Mouse (Mus musculus): Measurements from ENCODE around the gene Pou3f1.
A peak's percentile ranks its signal among the peaks of the same experiment; 100 is the strongest.

Gene Pou3f1

DNA sequence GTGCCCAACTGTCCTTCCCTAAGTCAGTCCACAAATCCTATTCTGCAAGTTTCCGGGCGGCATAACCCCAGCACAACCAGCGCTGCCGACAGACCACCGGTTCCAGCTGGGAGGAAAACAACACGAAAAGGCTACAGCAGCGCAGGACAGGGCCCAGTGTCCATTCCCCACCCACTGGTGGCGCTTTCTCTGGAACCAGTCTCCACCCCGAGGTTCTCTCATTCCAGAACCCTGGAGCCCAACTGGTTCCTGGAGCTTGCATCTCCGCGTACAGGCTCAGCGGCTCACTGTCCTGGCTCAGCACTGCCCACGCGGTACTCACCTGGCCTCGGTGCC, at the start of gene Pou3f1:
Pou3f1 (plus strand) TSS at position 290 of the 336 bp plus-strand sequence.
- DNase-seq (ENCODE audit: low read depth, low spot score) = no peak

DNA sequence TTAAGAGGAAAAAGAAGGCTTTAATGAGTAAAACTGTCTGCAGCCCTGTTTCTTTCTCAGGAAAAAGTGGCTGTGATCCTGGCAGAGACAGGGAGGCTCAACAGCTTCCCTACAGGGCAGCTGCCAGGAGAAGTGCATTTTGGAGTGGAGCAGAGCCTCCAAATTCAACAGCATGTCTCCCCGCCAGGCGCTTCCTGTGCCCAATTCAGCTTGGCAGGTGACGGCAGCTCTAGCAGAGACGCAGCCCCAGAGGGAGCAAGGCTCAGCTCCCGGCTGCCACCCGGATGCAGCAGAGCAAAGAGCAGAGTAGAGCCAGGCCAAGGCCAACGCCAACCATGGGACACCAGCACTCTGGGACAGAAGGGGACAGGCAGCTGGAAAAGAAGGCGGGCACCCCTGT, 49.4 kb upstream of the Pou3f1 start:
- no peak for DNase-seq (ENCODE audit: low read depth, low spot score)

DNA sequence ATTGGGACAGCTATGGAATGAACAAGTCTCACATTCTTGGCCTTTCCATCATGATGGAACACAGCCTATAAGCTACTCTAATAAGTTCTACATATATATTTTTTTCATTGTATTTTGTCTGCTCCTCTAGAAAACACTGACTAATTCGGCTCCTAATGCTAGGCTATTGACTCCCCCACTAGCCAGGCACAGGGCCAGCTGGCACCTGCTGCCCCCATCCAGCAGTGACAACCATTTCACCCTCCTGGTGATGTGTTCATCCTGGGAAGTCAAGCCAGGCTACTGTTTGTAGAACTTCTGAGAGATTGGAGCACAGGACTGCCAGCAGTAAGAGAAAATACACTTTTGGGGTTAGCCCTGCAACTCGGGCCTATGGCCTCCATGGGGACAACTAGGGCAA, 46.5 kb upstream of the Pou3f1 start:
- DNase-seq (ENCODE audit: low read depth, low spot score) = no peak

DNA sequence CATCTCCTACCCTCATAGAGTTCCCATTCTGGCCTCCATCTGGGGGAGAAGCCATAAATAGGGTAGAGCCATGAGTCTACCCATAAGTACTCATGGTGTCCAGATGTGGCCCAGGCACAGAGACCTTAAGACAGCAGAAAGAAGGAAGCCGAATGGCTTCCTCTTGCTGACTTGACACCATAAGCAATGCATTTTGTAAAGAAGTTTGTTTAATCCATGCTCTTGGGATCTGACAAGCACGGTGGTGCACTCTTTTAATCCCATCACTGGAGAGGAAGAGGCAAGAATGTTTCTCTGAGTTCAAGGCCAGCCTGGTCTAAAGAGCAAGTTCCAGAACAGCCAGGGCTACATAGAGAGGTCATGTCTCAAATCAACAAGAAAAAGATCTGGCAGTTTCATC, 45.9 kb upstream of the Pou3f1 start, which contains the start of gene 3100002H09Rik:
3100002H09Rik (minus strand) TSS at position 101 of the 400 bp plus-strand sequence.
- DNase-seq (ENCODE audit: low read depth, low spot score) = no peak

DNA sequence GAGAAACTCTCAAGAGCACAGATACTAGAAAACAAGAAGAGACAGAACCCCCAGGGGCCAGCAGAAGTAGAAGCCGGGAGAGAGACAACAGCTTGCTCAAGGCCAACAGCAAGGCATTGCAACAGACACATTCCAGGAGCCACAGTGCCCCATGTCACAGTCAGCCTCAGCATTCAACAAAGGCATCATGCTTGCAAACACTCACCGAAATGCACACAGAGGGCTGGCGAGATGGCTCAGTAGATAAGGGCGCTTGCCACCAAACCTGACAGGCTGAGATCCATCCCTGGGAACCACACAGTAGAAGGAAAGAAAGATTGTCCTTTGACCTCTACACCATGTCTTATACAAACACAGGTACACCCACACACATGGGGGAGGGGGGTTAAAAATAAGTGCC, 44.8 kb upstream of the Pou3f1 start:
- DNase-seq (ENCODE audit: low read depth, low spot score) = no peak

DNA sequence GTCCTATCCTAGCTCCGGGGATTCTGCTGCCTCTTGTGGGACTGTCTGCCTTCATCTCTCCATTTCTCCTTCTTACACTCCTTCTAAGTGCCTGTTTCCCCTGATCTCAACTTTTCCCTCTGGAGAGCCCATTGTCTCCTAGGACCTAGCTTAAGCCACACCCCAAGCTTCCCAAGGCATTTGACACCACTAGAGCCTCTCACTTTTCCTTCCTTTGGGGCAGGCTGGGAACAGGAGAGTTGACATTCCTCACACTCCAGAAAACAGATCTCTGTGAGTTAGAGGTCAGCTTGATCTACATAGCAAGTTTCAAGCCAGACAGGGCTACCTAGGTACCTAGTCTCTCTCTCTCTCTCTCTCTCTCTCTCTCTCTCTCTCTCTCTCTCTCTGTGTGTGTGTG, 42.4 kb upstream of the Pou3f1 start:
- no peak for DNase-seq (ENCODE audit: low read depth, low spot score)

DNA sequence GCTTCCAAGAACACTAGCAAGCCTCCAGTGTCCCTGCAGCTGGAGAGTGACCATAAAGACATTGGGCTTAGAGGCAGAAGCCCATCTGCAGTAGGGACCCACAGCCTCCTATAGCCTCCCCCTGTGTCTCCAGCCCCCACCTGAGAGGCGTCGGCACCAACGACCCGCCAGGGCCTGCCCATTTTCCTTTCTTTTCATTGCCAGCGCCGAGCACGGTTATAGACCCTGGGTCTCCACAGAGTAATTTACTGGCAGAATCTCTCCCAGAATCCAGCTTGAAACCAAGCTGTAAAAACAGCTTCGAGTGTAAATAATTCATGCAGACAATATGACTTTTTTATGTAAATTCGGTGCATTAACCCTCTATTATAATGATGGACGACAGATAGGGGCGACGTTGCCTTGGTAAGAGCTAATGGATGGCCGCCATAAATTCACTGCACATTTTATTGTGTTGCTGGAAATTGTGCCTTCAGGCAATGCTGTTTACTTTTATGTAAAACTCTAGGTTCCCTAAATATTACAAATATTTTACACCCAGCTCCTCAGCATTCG, 41.1 kb upstream of the Pou3f1 start:
- no peak for DNase-seq (ENCODE audit: low read depth, low spot score)

DNA sequence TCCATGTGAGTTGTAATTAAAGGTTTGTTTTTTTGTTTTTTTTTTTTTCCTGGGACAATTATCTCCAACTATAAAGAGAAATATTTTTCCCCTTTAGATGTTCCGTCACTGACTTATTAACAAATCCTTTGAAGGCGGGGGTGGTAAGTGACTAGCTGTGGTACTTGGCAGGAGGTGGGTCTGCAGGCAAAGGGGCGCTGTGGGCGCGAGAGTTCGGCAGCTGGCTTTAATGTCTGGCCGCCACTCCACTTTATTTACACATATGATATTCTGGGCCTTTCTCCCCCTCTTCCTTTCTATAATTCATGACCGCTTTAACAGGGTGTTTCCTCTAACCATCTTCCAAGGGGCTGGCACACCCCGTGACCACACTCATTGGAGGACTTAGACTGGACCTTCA, 40.6 kb upstream of the Pou3f1 start:
- no peak for DNase-seq (ENCODE audit: low read depth, low spot score)

DNA sequence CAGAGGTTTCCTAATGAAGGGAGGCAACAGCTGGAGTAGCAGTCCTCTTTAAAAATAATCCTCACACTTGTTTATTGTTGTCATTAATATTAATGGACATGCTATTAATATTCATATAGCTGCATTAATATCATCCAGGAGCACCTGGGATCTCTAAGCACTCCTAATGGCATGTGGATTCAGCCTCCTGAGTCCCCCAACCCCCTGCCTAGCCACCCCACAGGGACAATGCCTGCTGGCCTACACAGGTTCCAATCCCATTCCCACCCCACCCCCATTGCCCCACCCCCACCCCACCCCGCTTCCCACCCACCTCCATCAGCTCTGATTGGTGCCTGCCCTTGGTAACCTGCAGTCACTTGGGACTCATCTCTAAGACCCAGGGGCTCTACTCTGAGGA, 40.0 kb upstream of the Pou3f1 start:
- DNase-seq (ENCODE audit: low read depth, low spot score) = no peak

DNA sequence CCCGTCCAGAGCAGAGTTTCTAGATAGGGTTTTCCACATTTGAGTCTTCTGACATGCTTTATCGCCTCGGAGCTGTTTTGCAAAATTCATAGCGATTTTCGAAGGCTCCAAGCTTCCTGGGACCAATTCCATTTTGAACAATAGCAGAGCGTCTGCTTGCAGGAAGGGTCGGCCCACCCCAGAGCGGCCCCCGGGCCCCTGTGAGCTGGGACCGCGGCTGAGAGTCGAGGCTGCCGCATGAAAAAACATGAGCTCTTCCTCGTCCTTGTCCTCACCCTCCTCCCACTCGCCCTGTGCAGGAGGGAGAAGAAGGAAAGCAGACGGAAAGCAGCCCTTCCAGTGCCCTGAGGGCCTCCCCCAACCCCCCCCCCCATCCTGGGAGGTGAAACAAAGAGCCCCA, 38.0 kb upstream of the Pou3f1 start:
- no peak for DNase-seq (ENCODE audit: low read depth, low spot score)

DNA sequence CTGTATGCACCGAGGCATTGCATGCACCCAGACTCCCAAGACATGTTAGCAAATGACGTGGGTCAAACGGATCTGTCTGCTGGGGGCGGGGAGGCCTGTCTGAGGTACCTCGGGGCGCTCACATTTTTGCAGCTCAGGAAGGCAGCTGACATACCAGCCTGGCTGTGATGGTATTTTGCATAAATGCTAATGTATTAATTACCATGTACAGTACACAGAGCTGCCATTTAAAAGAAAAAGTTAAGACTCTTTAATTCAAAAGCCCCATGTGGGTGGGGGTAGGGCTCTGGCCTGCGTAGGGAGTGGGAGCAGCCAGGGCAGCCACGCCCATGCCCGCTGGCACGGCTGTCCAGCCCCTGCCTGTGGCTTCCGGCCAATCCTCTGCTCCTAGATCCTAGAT, 35.2 kb upstream of the Pou3f1 start:
- DNase-seq (ENCODE audit: low read depth, low spot score) = no peak

DNA sequence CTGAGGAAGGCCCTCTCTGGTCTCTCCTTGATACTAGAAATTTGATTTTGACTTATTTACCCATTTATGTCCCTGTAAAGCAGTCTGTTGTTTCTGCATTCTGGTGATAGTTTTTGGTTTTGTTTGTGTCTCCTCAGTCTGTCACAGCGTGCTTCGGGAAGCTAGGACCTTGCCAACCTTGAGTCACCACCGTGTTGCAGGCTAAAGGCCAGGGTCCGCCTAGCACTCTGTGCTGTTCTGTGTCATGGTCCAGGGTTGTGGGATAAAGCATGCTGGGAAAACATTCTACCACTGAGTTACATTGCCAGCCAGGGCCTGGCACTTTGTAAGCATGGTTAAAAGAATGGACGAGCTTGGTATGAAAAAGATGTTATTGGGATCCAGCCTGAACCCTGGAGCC, 34.0 kb upstream of the Pou3f1 start:
- no peak for DNase-seq (ENCODE audit: low read depth, low spot score)

DNA sequence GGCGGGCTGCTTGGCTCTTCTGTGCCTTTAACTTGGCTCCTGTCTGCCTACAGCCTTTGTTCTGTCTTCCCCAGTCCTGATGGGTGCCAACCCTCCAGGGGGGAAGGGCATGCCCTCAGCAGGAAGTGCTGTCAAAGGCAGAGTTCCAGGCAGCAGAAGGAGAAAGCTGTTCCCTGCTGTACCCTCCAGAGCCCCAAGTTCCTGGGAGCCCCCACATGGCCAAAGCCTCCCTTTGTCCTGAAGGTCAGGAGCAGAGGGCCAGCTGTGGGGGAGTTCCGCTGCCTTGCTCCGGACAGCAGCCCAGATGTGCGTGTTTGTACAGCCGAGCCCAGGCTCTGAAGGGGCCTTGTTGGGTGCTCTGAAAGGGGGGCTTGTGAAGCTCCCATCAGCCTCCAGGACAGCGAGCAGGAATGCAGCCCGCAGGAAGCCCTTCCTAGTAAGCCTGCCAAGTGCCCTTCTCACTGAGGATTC, 32.5 kb upstream of the Pou3f1 start:
- no peak for DNase-seq (ENCODE audit: low read depth, low spot score)

DNA sequence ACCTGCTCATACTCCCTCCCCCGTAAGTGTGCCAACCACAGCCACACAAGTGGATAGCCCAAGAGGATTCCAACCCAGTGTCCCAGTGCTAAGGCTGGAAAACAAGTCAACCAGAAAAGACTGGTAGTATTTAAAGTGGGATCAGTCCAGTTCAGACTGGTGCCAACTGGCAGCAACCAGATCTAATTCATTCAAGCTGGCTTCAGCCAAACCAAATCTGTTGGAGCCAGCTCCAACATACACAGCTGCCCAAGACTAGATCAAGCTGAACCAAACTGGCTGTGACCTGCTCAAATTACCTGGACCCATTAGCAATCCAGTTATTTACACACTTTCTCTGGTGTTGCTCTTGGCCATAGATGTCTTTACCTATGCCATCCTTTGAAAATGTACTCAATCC, 29.8 kb upstream of the Pou3f1 start:
- no peak for DNase-seq (ENCODE audit: low read depth, low spot score)

DNA sequence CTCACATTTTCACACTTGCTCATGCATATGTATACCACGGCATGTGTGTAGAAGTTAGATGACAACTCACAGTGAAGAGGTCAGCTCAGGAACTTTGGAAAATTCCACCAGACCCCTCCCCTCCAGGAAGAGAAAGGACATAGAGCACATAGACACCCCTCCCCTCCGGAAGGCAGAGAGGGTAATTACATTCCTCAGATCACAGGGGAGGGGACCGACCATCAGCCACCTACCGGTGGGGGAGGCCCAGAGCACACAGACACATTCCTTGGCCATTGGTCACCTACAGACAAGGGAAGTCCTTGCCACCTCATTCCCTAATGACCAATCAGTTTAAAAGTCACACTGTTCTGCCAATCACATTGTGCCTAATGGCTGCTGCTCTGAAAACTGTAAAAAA, 25.2 kb upstream of the Pou3f1 start:
- no peak for DNase-seq (ENCODE audit: low read depth, low spot score)

DNA sequence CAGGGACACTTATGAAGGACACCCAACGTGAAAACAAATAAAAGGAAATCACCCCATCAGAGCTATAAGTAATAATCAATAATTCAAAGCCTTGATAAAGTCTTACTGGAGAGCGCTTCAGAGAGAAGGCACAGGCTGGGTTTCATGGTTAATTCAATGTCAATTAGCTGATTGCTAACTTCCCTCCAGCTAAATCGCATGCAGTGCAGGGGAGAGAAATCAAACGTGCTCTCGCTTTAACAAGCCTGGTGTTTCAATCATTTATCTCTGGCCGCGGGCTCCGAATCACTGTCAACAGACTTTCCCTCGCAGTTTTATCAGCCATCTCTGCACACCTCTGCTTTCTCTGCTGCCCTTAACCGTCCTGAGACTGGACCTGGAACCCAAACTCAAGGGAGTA, 23.8 kb upstream of the Pou3f1 start:
- DNase-seq (ENCODE audit: low read depth, low spot score) = no peak

DNA sequence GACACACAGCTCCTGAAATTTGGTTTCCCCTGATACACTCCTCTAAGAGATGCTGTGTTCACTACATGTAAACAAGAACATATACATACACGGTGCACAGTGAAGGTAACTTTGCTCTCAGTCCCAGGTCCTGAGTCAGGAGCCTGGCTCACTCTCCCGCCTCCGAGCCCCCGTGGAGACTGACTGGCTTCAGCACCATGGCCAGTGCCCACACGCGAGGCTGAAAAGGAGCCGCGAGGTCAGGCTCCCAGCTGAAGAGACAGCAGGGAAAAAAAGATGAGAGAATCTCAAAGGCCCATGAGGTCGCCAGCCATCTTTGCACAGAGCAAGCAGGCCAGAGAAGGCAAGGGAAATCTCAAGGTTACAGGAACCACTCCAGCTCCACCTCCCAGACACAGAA, 23.3 kb upstream of the Pou3f1 start:
- DNase-seq (ENCODE audit: low read depth, low spot score) = no peak

DNA sequence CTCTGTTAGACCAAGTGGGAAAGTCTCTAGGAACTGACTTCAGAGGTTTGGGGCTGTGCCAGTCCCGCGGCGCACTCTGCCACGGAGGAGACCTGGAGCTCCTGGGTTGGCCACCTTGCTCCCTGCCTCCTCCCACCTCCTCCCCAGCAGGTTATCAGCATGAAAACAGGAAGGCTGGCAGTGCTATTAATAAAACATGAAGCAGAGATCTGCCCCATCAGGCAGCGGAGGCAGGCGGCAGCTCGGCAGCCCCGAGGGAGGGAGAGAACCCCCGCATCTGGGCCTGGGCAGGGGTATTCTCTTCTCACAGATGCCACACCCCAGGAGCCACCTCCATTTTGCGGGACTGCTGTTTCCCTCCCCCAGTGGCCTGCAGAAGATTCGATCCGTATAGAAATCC, 16.9 kb upstream of the Pou3f1 start:
- no peak for DNase-seq (ENCODE audit: low read depth, low spot score)

DNA sequence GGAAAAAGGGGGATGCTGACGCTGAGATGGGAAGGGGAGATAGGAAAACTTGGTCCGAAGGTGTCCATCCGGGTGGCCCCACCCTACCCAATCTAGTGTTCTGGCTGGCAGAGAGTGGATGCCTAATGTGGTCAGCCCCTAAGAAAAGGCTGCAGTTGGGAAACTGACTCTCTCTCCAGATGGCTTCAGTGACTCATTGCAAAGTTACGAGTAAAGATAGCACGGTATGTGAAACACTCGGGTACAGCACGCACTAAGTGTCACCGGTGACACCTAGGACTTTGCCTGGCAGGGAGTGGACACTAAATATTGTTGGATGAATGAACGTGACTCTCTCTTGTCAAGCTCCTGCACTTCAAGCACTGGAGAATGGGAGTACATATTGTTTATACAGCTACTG, 12.7 kb upstream of the Pou3f1 start:
- DNase-seq (ENCODE audit: low read depth, low spot score) = no peak

DNA sequence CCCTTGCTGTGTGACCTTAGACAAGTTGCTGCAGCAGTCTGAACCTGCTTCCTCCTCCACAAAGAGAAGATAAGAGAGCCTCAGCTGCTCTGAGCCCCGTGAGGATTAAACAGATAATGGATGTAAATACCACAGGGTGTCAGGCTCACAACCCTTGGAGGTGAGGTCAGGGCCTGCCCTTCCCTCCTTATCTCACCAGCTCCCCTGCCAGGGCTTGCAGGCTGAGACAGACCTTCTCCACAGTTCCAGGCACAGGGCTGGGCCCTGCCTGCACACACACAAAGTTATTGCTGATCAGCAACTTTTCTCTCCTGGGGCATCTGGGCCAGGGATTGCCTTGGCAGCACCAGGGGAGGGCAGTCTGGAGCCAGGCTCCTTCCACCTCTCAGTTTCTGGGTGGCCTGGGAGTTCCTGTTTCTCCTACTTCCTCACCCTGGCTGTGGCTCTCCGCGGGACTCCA, 11.6 kb upstream of the Pou3f1 start:
- peak; percentile 17 for DNase-seq (ENCODE audit: low read depth, low spot score)

DNA sequence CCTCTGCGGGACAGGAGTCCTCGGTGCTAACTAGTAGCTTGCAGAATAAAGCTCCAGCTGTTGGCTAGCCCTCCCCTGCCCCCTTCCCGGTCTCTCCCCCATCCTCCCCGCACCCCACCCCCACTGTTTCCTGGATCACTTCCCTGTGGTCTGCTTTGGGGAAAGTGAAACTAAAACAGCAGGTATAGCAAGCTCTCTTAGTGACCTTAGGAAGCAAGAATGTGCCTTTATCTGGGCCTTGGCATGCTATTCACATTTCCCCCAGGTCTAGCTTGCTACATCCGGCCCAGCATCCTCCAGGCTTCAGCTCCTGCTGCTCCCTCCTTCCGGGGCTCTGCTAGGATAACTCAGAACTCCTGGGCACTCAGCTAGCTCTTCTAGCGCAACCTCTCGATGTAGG, 10.0 kb upstream of the Pou3f1 start:
- DNase-seq (ENCODE audit: low read depth, low spot score) = no peak

DNA sequence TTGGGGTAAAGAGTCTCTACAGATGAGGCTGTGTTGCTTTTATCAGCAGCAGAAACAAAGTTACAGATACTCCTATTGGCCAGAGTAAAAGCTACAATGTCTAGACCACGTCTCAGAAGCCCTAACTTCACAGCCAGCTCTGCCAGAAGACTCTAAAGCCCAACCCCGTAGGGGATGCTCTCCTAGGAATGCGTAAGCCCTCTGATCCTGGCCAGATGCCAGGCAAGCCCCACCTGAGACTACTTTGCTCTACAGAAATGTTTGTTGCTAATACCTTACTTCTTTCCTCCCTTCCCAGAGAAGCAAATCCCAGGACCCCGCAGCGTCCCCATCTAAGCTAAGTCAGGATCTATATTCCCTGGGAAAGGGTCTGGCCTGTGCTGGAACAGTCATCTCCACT, 8.7 kb upstream of the Pou3f1 start:
- no peak for DNase-seq (ENCODE audit: low read depth, low spot score)

DNA sequence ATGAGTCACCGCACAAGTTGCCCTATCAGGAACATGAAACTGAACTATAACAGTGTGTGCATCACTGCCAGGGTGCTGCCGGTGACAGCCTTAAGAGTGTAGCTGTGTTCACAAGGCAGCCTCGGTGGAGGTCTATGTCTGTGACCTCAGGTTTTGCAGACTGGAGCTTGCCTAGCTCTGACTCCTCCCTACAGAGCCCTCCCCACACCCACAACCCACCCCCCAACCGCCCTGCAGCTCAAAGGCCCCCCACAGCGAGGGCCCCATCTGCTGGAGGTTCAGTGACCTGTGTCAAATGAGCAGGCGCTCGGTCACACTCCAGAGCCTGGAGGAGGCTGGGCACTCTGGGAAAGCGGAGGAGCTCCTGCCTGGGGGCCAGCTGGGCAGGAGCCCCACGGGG, 3.7 kb upstream of the Pou3f1 start:
- peak; percentile 64 for DNase-seq (ENCODE audit: low read depth, low spot score)

Measured in A20 (cell line).